Mouse (Mus musculus) CH12.LX (cell line): ENCODE measurements around the gene Rbm18. TPM values are rescaled to one million over a fixed set of nuclear protein-coding genes. Genes with fewer than 3 reads are reported as not detected.

Experiments
- DNase-seq: peaks from one replicate; pipeline ENCODE4 v3.0.0-alpha.2; 2013; ENCODE audit errors: extremely low read depth
- H3K27ac ChIP-seq: 2 replicates; pipeline ENCODE4 v1.5.1; 2012; ENCODE audit warnings: low read depth, mild to moderate bottlenecking, control low read depth, moderate library complexity; ENCODE audit not compliant: insufficient read depth
- H3K27me3 ChIP-seq: replicated peaks from 2 replicates; pipeline ENCODE3; 2012; ENCODE audit warnings: inconsistent platforms
- H3K36me3 ChIP-seq, 2 experiments: replicated peaks in 1 of 2; 2 replicates each; pipeline versions ENCODE3 to v1.6.1; 2012; ENCODE audit warnings: inconsistent platforms in 1 of 2, low read length in 1 of 2, mild to moderate bottlenecking in 1 of 2, mixed read lengths in 1 of 2, moderate library complexity in 1 of 2; ENCODE audit not compliant: control insufficient read depth in 1 of 2, insufficient read depth in 1 of 2
- H3K4me1 ChIP-seq, 2 experiments: 2 replicates each; pipeline ENCODE4 v1.6.1; 2012; ENCODE audit warnings: inconsistent platforms in 1 of 2, moderate library complexity in 1 of 2; ENCODE audit not compliant: insufficient read depth in 2 of 2, control insufficient read depth in 1 of 2
- H3K4me2 ChIP-seq: 2 replicates; pipeline ENCODE4 v1.6.1; 2012; ENCODE audit warnings: low read depth, mild to moderate bottlenecking, control low read depth; ENCODE audit not compliant: poor library complexity, insufficient read depth, severe bottlenecking
- H3K4me3 ChIP-seq, 3 experiments: fragments of 150-350 bp in 1 of 3; sonication (generic) in 1 of 3; replicated peaks in 1 of 3; 2 replicates each; pipeline versions ENCODE3 to v1.5.1; 2011 to 2012; ENCODE audit warnings: low read depth in 2 of 3, low read length in 2 of 3, mild to moderate bottlenecking in 2 of 3, moderate library complexity in 2 of 3, control low read depth in 1 of 3, improper control_type of control experiment in 1 of 3, inconsistent platforms in 1 of 3, mixed read lengths in 1 of 3; ENCODE audit not compliant: poor library complexity in 1 of 3
- H3K79me2 ChIP-seq: replicated peaks from 2 replicates; pipeline ENCODE4 v1.6.1; 2012; ENCODE audit warnings: mild to moderate bottlenecking, moderate library complexity; ENCODE audit not compliant: control insufficient read depth, poor library complexity, insufficient read depth, severe bottlenecking; ENCODE audit errors: extremely low read depth
- H3K9ac ChIP-seq: 2 replicates; pipeline ENCODE4 v1.6.1; 2012; ENCODE audit warnings: low read depth, mild to moderate bottlenecking, control low read depth, moderate library complexity; ENCODE audit not compliant: insufficient read depth
- H3K9me3 ChIP-seq: replicated peaks from 2 replicates; pipeline ENCODE3; 2012; ENCODE audit warnings: low read length, inconsistent platforms, mixed read lengths
- BHLHE40 ChIP-seq: IDR thresholded peaks from 2 replicates; pipeline ENCODE4 v1.6.1; 2011; ENCODE audit warnings: mild to moderate bottlenecking, low read depth, low read length, improper control_type of control experiment
- CHD1 ChIP-seq: IDR thresholded peaks from 2 replicates; pipeline ENCODE4 v1.6.1; 2012; ENCODE audit warnings: low read depth, low read length, improper control_type of control experiment, inconsistent platforms
- CTCF ChIP-seq, 2 experiments: IDR thresholded peaks in 1 of 2; conservative IDR thresholded peaks in 1 of 2; 2 replicates each; pipeline ENCODE4 v1.5.1; 2011 to 2012; ENCODE audit warnings: low read depth in 2 of 2, low read length in 2 of 2, improper control_type of control experiment in 1 of 2, inconsistent platforms in 1 of 2, mild to moderate bottlenecking in 1 of 2, moderate library complexity in 1 of 2
- ELF1 ChIP-seq: IDR thresholded peaks from 2 replicates; pipeline ENCODE4 v1.6.1; 2014; ENCODE audit warnings: low read depth, mild to moderate bottlenecking, inconsistent platforms, low read length, improper control_type of control experiment
- GABPA ChIP-seq: IDR thresholded peaks from 2 replicates; pipeline ENCODE4 v1.6.1; 2012; ENCODE audit warnings: low read depth, low read length, improper control_type of control experiment, inconsistent platforms; ENCODE audit not compliant: insufficient replicate concordance
- IRF4 ChIP-seq: IDR thresholded peaks from 2 replicates; pipeline ENCODE4 v1.6.1; 2014; ENCODE audit warnings: low read depth, mild to moderate bottlenecking, inconsistent platforms, low read length, improper control_type of control experiment
- JUN ChIP-seq: IDR thresholded peaks from 2 replicates; pipeline ENCODE4 v1.6.1; 2011; ENCODE audit warnings: low read depth, mild to moderate bottlenecking, low read length, improper control_type of control experiment, moderate library complexity; ENCODE audit not compliant: insufficient read depth
- JUND ChIP-seq: conservative IDR thresholded peaks from 2 replicates; pipeline ENCODE4 v1.6.1; 2011; ENCODE audit warnings: low read depth, low read length, improper control_type of control experiment
- MAZ ChIP-seq: IDR thresholded peaks from 2 replicates; pipeline ENCODE4 v1.6.1; 2012; ENCODE audit warnings: low read depth, mild to moderate bottlenecking, inconsistent platforms, low read length, improper control_type of control experiment, moderate library complexity
- MEF2A ChIP-seq: IDR thresholded peaks from 2 replicates; pipeline ENCODE4 v1.6.1; 2014; ENCODE audit warnings: low read depth, mild to moderate bottlenecking, inconsistent platforms, low read length, improper control_type of control experiment, borderline replicate concordance
- PAX5 ChIP-seq: IDR thresholded peaks from 2 replicates; pipeline ENCODE4 v1.6.1; 2012; ENCODE audit warnings: low read length, inconsistent platforms, mixed read lengths
- POLR2A ChIP-seq: IDR thresholded peaks from 2 replicates; pipeline ENCODE4 v1.6.1; 2011; ENCODE audit warnings: low read depth, mild to moderate bottlenecking, improper control_type of control experiment, low read length
- POLR2AphosphoS2 ChIP-seq: IDR thresholded peaks from 2 replicates; pipeline ENCODE4 v1.6.1; 2011; ENCODE audit warnings: low read depth, low read length, improper control_type of control experiment
- RCOR1 ChIP-seq: conservative IDR thresholded peaks from 2 replicates; pipeline ENCODE4 v1.6.1; 2012; ENCODE audit warnings: low read depth, mild to moderate bottlenecking, inconsistent platforms, low read length, improper control_type of control experiment
- TBP ChIP-seq: conservative IDR thresholded peaks from 2 replicates; pipeline ENCODE4 v1.6.1; 2011; ENCODE audit warnings: low read depth, low read length, improper control_type of control experiment
- ZKSCAN1 ChIP-seq: IDR thresholded peaks from 2 replicates; pipeline ENCODE4 v1.6.1; 2012; ENCODE audit warnings: low read depth, inconsistent platforms, low read length, improper control_type of control experiment, borderline replicate concordance
- ZMIZ1 ChIP-seq: IDR thresholded peaks from 2 replicates; pipeline ENCODE4 v1.6.1; 2012; ENCODE audit warnings: low read depth, mild to moderate bottlenecking, inconsistent platforms, low read length, improper control_type of control experiment
- dilution Hi-C: fragments of 300-500 bp; cut with MboI; formaldehyde crosslinking; loops from 2 replicates; pipeline ENCODE4 v1.14.3; 2020; ENCODE audit warnings: low sequenced_read_pairs; ENCODE audit not compliant: extremely low pct_unique_long_range_greater_than_20kb, extremely low pct_ligation_motif_present
- in situ Hi-C: fragments of 300-500 bp; cut with MboI; formaldehyde crosslinking; loops from 3 replicates; pipeline ENCODE4 v1.14.3; 2019; ENCODE audit warnings: low sequenced_read_pairs, low pct_ligation_motif_present, low pct_unique_long_range_greater_than_20kb, mixed read lengths
- polyA plus RNA-seq: library from polyadenylated mRNA; unstranded; fragments of >175 nt; gene quantifications from 2 replicates; pipeline ENCODE4 v1.2.1, GENCODE M21; 2012; ENCODE audit warnings: low read depth; ENCODE audit not compliant: insufficient read length
- total RNA-seq, 2 experiments: library from RNA; depleted of rRNA; stranded (reverse); fragments of 300-350 nt in 1 of 2; fragments of >200 nt in 1 of 2; gene quantifications; 2 replicates each; pipeline ENCODE4 v1.2.3; 2012 to 2014

Gene Rbm18
- total and polyA plus RNA-seq, 3 experiments, result 12.4 to 26.3 (median 14.9) TPM

DNA sequence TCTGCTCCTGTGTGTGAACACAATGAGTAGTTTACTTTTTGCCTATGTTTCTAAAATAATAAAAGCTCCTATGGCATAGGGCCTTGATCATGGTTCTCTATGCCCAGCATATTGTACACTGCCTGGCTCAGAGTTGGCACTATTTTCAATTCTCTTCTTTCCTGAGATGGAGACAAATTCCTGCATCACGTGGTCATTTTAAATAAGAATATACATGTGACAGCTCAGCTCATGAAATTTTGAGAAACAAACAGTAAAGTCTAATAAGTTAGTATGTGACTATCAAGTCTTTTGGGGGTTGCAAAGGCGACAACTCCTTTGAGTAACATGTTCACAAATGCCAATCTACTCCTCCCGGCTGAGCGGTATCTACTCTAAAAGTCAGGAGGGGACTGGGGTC lies 686 bp downstream of the Rbm18 start:
- TF ChIP-seq POLR2A (no peak), MEF2A (no peak), ZMIZ1 (no peak), RCOR1 (no peak), CTCF (conservative IDR thresholded peaks at IDR 0.05 in 1 of 2, IDR thresholded peaks at IDR 0.05 in 1 of 2; ENCODE audit: low read depth in 2 of 2, low read length in 2 of 2) (no peak), PAX5 (no peak), ELF1 (no peak), CHD1 (no peak)
- TF ChIP-seq, all 38 proteins: peak for 0
- H3K27ac ChIP-seq, result peak overlapping the region; percentile 47; the same call in 1 of the 2 replicates
- no peaks in the 10 kb centered on the region for H3K27me3 ChIP-seq
- peaks cover 22 to 46% of the 10 kb centered on the region in 2 experiments for H3K36me3 ChIP-seq
- H3K4me3 ChIP-seq, result peak overlapping the region; percentile 74 to 89 (median 88)
- DNase-seq, result no peak
- peak overlapping the region; percentile 85 for H3K4me2 ChIP-seq
- dilution Hi-C loops (no loop called here), in situ Hi-C loops (no loop called here)
- H3K9ac ChIP-seq, result peak overlapping the region; percentile 47
- H3K9me3 ChIP-seq, result no peaks in the 10 kb centered on the region
- H3K79me2 ChIP-seq, result peaks cover 22% of the 10 kb centered on the region
- peaks cover 0 to 16% of the 10 kb centered on the region in 2 experiments; a peak in 2 of 4 replicates for H3K4me1 ChIP-seq

- dilution Hi-C loops, result no loop called here
- peaks cover 56 to 87% of the 10 kb centered on the region in 2 experiments for H3K36me3 ChIP-seq
Observed at GRCm38 (mm10) chr2:36129051-36129450, 7.5 kb downstream of the Rbm18 start.

DNA sequence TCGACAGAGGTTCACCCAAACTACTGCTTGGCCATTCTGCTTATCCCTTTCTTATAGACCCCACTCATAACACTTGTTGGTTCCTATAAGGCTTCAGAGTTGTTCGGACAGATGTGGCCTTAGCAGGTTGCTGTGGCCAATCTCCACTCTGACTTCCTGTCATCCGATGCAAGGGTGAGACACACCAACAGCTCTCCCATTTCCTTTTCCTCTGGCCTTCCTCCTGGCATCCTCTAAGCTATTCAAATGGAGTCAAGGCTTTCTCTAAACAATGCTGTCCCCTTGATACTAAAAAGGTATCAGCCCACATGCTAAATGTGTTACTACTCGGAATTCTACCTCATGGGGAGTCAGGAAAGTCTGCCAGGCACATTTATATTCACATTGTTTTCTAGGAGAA lies 8.6 kb downstream of the Rbm18 start:
- H3K27ac ChIP-seq, result no peak overlapping the region
- H3K36me3 ChIP-seq, result peaks cover 53 to 85% of the 10 kb centered on the region in 2 experiments
- H3K4me1 ChIP-seq, result no peaks in the 10 kb centered on the region
- H3K9me3 ChIP-seq, result no peaks in the 10 kb centered on the region
- dilution Hi-C loops (no loop called here), in situ Hi-C loops (no loop called here)
- no peaks in the 10 kb centered on the region for H3K27me3 ChIP-seq
- H3K4me2 ChIP-seq, result no peak overlapping the region
- DNase-seq, result no peak
- H3K4me3 ChIP-seq, result no peak overlapping the region
- no peak for TF ChIP-seq POLR2AphosphoS2
- no peak for TF ChIP-seq JUN
- no peak for TF ChIP-seq GABPA
- no peak for TF ChIP-seq JUND
- TF ChIP-seq ZKSCAN1, result no peak
- no peak for TF ChIP-seq IRF4
- no peak for TF ChIP-seq BHLHE40
- no peak overlapping the region for H3K9ac ChIP-seq
- no peaks in the 10 kb centered on the region for H3K79me2 ChIP-seq

More at GRCm38 (mm10) chr2:36129051-36129450, 7.5 kb downstream of the Rbm18 start:
- no peak overlapping the region for H3K4me2 ChIP-seq
- H3K79me2 ChIP-seq, result 0 out of 2 replicates have a peak, but pooled peaks cover 2% of the 10 kb centered on the region
- in situ Hi-C loops, result no loop called here
- H3K27ac ChIP-seq, result no peak overlapping the region
- H3K9ac ChIP-seq, result no peak overlapping the region
- DNase-seq, result no peak
- H3K4me1 ChIP-seq, result no peaks in the 10 kb centered on the region
- TF ChIP-seq MAZ (no peak), POLR2A (no peak), TBP (no peak), JUN (no peak)
- H3K4me3 ChIP-seq, result no peak overlapping the region
- H3K9me3 ChIP-seq, result no peaks in the 10 kb centered on the region
- no peaks in the 10 kb centered on the region for H3K27me3 ChIP-seq
